Mouse (Mus musculus): ENCODE data around the gene Lactb.

Gene Lactb

DNA sequence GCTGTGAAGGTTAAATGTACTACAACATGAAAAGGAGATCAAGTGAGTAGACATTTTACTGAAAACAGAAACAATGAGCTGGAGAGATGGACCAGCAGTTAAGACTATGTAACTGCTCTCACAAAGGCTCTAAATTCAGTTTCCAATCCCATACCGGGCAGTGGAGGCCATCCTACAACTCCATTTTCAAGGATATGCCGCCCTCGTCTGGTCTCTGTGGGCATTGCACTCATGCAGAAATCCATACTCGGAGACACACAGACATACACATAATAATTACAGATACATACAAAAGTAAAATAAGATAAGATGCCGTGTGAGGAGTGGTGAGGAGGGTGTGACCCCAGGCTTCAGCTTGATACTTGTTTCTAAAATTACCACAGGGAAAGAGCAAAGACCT lies 5.2 kb upstream of the Lactb start:
- peak; percentile 90 for DNase-seq (ENCODE audit: low read depth)

DNA sequence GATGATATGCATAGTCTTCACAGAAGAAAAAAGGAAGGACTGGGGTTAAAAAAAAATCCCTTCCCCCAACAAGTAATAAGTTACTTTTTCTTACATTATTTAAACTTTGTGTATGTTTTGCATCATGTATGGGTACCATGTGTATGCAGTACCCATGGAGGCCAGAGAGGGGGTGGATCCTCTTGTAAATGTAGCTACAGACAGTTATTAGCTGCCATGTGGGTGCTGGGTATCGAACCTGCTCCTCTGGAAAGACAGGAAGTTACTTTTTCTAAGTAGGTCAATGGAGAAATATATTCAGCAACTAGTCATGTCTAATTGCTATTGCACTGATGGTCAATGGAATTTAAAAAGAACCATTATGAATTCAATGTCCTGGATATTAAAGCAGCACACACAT lies 3.2 kb upstream of the Lactb start:
- peak; percentile 35 for DNase-seq (ENCODE audit: low read depth)

DNA sequence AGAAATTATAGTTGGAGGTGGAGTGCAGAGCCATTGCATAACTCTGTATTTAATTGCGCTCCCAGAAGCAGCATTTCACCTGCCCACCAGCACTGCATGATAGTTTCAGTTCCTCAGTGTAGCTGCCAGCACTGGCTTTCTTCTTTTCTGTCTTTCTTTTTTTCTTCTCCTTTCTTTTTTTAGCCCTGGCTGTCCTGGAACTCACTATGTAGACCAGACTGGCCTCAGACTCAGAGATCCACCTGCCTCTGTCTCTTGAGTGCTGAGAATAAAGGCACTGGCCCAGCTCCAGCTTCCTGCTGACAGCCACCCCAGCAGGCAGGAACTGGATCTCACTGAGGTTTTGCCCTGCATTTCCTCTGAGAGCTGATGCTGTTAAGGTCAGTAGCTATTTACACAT lies 2.7 kb upstream of the Lactb start:
- DNase-seq (ENCODE audit: low read depth): no peak

DNA sequence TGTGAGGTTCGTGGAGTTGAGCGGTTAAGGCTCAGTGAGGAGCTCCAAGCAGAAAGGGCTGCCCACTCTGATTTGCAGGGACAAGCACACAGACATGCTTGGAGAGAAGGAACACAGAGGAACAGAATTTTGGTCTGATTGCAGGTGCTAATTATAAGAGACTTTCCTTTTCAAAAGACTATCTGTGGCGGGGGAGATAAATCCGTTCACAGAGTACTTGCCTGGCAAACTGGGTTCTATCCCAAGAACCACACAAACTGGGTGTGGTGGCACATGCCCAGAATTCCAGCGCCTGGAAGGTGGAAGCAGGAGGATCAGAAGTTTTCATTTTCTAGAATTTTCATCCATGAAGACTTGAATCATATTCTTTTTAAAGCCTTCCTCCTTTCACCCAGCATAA lies 1.8 kb upstream of the Lactb start:
- no peak for DNase-seq (ENCODE audit: low read depth)

DNA sequence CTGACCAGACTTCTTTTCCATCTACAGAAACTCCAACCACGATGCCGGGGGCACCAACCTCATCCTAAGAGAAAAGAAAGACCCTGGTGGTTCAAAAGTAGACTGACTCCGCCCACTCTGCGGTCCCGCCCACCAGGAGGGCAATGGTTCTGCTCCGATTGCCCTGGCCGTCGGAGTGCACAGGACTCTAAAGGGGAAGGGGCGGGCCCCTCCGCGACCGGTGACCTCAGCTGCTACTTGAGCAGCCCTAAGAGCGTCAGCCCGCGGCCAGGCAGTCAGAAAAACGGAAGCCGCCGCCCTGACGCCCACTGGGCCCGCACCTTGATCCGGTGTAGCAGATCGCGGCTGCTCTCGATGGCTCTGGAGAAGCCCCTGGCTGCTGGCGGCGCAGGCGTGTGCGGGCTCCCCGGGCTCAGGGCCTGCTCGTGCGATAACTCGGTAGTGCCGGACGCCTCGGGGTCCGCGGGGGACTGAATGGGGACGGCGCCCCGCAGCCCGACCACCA lies 511 bp downstream of the Lactb start:
- peak; percentile 92 for DNase-seq (ENCODE audit: low read depth)

DNA sequence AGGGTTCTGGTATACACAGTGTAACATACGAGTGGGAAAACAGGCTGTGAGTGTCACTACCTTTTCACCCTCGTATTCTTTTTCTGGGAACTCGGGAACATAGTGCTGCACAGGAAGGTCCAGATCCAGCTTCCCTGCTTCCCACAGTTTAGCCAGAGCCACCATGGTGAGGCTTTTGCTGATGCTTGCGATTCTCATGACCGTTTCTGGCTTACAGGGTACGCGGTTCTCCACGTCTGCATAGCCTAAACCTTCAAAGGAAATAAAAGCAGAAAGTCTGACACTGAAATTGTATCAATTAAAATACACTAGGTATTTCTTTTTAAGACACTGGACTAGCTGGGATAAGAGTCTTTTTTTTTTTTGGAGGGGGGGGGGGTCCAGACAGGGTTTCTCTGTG lies 4.2 kb downstream of the Lactb start:
- no peak for DNase-seq (ENCODE audit: low read depth)

DNA sequence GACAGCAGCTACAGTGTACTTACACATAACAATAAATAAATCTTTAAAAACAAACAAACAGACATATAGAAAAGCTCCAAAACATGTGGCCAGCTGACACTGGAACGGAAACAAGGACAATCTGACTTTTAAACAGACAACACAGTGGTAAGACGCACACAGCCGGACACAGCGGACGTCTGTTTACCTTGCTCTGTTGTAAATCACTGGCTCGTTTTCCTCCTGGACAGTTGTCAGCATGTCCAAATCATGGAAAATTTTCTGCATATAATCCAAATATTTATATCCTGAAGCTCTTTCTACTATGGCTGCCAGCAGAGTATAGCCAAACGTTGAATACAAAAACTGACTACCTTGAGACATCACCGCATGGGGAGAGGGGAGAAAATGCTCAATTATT lies 7.8 kb downstream of the Lactb start:
- DNase-seq (ENCODE audit: low read depth): no peak

DNA sequence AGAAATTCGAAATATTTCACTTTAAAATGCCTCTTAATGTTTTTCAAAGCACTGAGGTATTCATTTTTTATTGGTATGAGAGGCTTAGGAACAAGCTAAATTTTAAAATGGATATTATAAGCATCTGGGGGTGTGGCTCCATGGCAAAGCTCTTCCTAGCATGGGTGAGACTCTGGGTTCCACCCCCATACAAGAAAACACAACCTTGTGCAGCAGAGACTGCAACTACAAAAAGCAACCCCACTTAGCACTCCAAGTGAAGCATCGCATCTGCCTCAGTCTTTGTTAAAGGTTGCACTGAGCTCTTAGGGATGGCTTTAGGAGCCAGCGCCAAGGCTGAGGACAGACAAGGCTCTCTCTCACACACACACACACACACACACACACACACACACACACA lies 13.8 kb downstream of the Lactb start:
- no peak for DNase-seq (ENCODE audit: low read depth)

DNA sequence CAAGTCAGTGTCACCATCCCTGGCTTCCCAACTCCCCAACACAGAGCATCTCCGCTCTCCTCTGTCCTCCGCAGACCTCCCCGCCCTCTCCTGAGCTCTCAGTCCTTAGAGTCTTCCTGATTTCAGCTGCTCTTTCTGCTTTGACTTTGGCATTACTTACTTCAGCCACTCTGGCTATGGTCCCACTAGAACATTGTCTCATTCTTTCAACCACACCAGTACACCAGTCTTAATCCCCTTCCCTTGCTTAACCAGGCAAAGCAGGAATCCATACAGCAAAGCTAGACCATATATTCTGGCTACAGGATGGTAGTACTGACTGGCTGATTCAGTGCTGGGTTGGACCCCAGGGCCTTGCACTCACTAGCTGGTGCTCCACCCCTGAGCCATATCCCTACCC lies 17.8 kb downstream of the Lactb start:
- DNase-seq (ENCODE audit: low read depth): no peak

DNA sequence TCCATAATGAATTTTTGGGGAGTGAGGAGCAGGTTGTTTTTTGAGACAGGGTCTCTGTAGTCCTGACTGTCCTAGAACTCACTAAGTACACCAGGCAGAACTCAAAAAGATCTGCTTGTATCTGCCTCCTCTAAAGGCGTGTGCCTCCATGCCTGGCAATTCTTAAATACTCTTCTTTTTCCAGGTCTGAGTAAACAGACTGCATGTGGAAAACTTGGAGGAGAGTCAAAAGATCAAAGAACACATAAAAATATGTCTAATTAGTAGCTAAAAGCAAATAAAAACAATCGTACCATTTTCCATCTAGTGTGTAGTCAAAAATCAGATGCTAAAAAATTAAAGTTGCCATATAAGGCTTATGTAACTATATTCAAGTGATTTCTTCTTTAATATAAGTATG lies 22.4 kb downstream of the Lactb start:
- no peak for DNase-seq (ENCODE audit: low read depth)

DNA sequence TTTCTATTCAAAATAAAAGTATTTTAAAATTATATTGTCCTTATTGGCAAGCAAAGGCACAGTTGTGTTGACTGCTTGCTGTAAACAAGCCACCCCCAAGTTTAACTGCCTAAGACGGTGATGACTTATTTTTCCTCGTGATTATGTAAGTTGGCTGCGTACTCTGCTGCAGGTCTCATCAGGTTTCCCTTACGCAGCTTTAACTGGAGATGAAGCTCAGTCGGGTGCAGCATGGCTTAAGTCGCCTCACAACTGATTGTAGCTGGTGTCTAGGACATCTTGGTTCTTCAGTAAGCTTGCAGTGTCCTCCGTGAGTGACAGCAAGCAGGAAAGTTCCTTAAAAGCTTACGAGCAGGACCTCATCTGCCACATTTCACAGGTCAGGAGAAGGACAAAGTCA lies 23.0 kb downstream of the Lactb start:
- DNase-seq (ENCODE audit: low read depth): no peak

DNA sequence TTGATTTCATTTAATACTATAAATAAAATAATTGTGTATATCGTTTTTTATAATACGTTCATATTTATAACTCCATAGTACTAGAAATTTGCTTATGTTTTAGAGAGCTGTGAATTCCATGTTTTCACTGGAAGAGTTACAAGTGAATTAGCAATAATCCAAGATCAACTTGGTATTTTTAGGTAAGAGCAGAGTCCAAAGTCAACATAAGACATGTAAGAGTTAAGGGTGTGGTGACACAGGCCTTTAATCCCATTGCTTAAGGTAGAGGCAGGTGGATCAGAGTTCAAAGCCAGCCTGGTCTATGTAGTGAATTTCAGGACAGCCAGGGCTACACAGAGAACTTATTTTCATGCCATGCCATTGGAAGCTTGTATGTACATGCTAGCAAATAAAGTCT lies 26.7 kb downstream of the Lactb start:
- DNase-seq (ENCODE audit: low read depth): no peak

DNA sequence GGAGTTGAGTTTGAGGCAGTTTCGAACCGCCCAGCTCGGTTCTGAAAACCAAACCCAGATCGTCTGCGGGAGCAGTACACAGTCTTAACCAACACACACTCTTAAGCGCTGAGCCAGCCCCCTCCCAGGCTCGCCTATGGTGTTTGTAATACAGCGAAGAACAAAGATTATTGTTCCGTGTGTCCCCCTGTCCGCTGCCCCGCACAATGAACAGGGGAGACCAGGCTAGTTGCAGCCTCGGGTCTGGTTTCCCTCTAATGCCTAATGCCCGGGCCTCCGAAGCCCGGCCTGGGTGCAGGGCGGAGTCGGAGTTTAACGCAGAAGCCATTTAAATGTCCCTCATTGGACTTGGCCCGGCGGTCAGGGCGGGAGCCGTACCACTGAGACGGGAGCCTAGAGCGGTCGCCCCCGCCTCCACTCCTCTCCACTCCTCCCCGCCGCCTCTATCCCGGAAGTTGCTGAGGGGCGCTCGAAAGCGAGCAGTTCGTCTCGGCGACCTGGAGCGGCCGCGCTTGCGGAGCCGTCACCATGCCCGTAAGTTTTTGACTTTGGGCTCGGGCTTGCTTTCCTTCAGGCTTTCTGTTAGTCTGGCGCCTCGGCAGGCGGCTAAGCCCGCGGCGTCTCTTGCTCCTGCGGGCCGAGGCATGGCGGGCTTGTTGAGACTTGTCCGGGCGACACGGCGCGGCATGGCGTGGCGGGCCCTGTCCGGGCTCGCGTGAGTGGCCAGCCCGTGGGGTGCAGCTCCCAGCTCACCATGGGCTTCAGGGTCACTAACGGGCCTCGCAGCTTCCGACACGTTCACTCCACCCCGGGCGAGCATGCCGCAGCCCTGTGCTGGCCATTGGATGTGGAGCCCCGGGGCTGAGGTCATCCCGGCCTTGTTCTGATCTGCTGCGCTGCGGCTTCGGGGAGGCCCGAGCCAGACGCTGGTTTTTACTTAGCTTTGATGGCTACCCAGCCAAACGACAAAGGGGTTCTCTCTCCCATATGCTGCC lies 29.3 kb downstream of the Lactb start, which contains the start of gene Rps27l:
Gene Rps27l, plus strand, starts transcription at position 440 of the 995 bp plus-strand sequence.
- DNase-seq (ENCODE audit: low read depth): peak; percentile 96

DNA sequence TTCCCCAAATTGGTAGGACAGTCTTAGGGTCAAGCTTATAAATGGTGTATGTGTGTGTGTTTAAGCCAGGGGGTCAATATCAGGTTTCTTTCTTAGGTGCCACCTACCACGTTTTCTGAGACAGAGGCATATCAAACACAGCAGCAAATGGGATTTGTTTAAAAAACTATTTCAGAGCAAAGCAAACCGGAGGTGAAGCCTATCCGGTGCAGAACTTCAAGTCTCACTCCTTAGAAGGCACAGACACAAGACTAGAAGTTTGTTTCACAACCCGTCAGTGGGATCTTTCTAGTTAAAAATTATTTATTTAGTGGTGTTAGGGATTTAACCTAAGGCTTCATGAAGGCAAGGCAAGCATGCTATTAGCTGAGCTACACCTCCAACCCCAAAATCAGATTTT lies 30.1 kb downstream of the Lactb start:
- DNase-seq (ENCODE audit: low read depth): no peak

DNA sequence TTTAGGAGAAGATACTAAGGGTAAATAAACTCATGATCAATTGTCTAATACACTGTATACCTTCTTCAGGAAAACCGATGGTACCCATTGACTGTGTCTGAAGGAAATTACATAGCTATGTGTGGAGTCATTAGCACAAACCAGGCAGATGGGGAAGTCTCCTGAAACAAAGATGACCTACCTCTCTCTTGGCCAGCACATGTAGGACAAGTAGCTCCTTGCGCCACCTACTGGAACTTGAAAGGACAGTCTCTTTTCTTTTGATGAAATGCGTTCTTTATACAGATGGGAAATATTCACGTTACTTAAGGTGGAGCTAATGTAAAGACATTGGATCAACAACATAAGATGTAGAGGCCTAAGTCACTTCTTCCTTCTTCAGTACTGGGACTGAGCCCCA lies 36.4 kb downstream of the Lactb start:
- peak; percentile 89 for DNase-seq (ENCODE audit: low read depth)

DNA sequence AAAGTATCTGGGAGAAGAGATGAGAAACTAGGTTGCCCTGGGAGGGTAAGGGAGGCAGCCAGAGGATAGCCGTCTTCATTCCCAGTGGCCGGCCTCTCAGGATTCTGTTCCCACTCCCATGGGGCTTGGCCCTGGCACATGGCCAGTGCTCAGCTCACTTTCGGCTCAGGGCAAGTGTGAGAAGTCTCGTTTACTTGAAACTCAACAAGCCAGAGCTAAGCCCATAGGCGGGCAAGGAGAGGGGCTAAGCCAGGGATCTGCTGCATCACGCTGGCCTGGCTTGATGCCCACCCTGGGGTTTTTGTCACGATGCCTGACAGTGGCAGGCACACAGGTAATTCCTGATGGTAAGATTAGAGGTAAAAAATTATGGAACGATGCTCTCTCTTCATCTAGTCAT lies 37.8 kb downstream of the Lactb start:
- no peak for DNase-seq (ENCODE audit: low read depth)

DNA sequence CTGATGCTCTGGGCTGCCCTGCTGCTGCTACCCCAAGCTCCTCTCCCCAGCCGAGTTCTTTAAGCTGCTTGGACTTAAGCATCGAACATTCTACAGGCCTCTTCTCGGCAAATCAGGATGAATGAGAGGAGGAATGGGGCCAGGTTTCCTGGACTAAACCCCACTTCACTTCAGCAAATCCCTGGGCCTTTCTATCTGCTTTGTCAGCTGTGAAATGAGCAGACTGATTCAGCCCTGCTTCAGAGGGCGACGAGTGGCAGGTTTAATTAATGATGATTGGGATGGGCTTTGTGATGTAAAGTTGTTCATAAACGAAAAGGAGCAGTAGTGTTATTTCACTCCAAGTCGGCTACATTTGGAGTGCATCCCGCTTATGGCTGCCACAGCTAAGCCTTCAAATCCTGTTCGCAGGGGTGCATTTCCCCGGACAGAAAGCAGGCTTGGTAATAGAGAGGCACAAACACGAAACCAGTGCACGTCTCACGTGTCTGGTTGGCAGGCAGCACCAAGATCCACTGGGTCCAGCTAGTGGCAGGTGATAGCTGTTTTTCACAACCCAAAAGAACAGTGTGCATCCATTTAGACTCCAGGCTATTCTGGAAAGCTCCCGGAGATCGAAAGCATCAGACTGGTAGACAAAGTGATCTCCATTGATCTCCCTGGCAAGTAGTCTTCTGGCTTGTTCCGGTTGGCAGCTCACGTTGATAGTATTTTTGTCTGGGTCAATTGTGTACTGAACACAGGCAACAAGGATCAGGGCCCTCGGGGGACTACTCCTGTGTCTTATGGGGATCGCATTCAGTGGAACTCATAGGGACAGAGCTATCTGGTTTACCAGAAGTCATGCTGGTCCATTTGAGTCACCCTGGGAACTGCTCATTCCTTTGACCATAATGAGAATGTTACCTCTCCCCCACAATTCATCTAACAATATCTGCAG lies 41.1 kb downstream of the Lactb start:
- DNase-seq (ENCODE audit: low read depth): no peak

DNA sequence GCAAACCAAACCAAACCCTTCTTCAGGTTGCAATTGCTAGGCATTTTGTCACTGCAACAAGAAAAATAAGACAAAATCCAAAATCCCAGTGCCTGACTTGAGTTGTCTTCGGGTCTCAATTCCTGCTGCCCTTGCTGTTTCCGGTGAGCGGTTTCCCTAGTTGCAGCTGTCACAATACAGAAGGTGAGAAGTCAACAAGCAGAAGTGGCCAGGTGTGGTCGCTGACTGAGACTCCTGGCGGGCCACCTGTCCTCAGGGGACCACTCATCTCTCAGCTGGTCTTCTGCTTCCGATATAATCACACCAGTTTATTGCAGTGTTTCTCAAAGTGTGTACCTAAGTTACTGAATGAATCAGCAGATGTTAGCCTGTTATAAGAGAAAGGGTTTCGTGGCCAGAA lies 44.9 kb downstream of the Lactb start:
- no peak for DNase-seq (ENCODE audit: low read depth)

DNA sequence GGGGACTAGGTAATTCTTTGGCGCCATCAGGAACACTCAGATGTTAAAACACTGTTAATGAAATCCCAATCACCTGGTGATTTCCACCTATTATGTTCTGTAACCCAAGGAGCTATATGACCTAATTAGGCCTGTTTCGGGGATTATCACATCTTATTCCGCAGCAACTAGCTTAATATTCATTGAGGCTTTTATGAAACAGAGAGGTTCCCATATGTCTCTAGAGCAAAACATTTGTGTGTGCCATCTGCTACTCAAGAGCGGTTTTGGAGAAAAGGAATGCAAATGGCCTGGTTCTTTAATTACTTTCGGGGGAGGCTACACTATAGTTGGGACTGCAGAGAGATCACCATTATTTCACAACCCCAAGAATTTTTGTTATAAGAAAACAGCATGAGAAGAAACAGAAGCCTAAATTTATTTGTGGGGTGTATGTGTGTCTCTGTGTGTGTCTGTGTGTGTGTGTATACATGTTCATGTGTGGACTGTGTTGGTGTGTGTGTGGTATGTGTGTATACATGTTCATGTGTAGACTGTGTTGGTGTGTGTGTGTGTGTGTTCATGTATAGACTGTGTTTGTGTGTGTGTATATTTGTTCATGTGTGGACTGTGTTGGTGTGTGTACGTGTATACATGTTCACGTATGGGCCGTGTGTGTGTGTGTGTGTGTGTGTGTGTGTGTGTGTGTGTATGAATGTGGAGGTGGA lies 47.4 kb downstream of the Lactb start:
- no peak for DNase-seq (ENCODE audit: low read depth)

DNA sequence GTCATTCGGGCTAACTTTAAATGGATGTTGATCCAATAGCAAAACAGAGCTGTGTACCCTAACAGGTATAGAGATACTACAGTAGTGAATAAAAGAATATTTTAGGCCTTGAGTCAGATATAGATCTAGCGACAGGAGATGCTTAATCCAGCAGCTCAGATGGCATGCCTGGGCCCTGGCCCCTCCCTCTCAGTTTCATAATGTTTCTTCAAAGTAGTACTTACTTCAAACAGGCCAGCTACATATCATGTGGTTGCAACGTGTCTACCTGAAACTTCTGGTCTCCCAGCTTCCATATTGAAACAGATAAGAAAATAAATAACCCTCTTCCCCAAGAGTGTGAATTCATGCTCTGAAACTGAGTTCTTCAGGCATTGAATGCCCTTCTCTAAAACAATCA lies 49.4 kb downstream of the Lactb start:
- no peak for DNase-seq (ENCODE audit: low read depth)

DNA sequence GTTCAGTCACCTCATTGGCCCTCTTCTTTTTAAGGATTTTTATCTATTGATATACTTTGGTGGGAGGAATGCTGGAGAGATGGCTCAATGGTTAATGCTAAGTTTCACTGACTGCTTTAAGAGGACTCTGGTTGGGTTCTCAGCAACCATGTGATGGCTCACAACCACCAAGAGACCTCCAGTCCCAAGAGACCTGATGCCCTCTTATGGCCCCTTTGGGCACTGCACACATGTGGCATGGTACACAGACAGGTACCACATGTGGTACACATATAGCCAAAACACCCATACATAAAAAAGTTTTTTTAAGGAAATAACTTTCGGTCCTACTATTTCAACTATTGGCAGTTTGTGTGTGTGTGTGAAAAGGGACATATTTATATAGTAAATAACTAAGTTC lies 53.2 kb downstream of the Lactb start:
- DNase-seq (ENCODE audit: low read depth): peak; percentile 59
